Mouse (Mus musculus): Measurements from ENCODE around the gene Tln1.

- TF ChIP-seq SRF (IDR thresholded peaks at IDR 0.05; ENCODE audit: control insufficient read depth, insufficient read length, low read depth) (no peak), POLR2A (IDR thresholded peaks at IDR 0.05; ENCODE audit: insufficient read length, low read depth) (peak; percentile 86), TCF12 (IDR thresholded peaks at IDR 0.05; ENCODE audit: insufficient read depth, poor library complexity, severe bottlenecking) (no peak), POLR2AphosphoS2 (IDR thresholded peaks at IDR 0.05; ENCODE audit: insufficient read length, low read depth) (peak; percentile 89), MYOG (IDR thresholded peaks at IDR 0.05; ENCODE audit: control insufficient read depth in 1 of 3, insufficient read depth in 1 of 3, insufficient read length in 2 of 3, low read depth in 2 of 3) (no peak), USF1 (IDR thresholded peaks at IDR 0.05; ENCODE audit: low read depth) (no peak), E2F4 (IDR thresholded peaks at IDR 0.05; ENCODE audit: insufficient read depth) (peak; percentile 88), MAX (IDR thresholded peaks at IDR 0.05; ENCODE audit: low read depth) (no peak)
These were observed 62.8 kb downstream of the Tln1 start, which contains the start of gene Arhgef39 for GRCm38 (mm10) chr4:43499407-43500333.

All from myocyte (in vitro differentiated cells).